Mouse (Mus musculus) heart, adult 11 months (tissue): ENCODE results near the gene Piwil4.
A peak's percentile ranks its signal among the peaks of the same experiment; 100 is the strongest.

ENCODE experiments used
- DNase-seq: peaks from one replicate; pipeline ENCODE4 v3.0.0; 2022

Gene Piwil4

DNA sequence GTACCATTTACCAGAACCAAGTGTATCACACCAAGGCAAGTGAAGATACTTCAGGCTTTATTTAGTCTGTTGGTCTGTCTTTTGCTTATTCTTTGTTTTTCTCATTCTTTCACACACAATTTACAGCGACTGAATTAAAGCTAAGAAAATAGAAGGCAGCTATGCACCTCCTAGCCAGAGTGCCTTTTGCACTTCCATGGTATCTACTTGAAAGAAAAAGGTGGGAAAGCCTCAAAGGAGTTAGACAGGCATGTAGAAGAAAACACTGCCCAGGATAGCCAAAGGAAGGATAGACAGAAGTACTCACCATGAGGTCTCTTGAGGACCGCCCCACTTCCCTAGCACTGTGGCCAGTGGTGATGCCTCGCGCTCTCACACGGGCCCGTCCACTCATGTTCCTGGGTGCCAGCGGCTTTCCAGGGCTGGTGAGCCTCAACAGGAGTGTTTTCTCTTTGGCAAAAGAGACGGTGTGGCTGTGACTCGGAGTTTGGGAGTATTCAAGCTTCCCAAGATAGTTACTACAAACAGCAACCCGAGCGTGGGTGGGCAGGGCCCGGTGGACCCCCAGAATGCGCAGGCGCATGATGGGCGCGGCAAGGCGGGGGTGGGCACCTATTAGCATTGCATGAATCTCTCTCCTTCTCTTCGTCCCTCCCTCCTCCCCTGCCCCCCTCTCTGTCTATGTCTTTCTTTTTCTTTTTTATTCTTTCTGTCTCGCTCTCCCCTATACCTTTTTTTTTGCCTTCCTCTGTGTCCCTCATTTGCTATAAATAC lies at the start of gene Piwil4:
Gene Piwil4 (minus strand): TSS at position 583 of the 774 bp plus-strand sequence.
- no peak for DNase-seq

DNA sequence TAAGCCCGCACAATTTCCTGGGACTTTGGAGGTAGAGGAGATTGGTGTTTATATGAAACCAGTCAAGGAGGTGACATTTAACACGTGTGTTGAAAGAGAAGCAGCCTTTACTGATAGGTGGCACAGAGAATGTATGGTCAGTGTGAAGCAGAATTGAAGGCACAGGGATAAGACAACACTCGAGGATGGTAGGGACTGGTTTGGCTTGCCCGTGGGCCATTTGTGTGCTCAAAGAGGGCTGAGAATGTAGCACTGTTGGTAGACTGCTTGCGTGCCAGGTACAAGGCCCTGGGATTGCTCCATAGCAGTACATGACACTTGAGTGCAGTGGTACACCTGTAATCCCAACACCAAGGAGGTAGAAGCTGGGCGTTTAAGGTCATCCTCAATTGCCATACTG lies 46.8 kb upstream of the Piwil4 start:
- DNase-seq: peak; percentile 56

DNA sequence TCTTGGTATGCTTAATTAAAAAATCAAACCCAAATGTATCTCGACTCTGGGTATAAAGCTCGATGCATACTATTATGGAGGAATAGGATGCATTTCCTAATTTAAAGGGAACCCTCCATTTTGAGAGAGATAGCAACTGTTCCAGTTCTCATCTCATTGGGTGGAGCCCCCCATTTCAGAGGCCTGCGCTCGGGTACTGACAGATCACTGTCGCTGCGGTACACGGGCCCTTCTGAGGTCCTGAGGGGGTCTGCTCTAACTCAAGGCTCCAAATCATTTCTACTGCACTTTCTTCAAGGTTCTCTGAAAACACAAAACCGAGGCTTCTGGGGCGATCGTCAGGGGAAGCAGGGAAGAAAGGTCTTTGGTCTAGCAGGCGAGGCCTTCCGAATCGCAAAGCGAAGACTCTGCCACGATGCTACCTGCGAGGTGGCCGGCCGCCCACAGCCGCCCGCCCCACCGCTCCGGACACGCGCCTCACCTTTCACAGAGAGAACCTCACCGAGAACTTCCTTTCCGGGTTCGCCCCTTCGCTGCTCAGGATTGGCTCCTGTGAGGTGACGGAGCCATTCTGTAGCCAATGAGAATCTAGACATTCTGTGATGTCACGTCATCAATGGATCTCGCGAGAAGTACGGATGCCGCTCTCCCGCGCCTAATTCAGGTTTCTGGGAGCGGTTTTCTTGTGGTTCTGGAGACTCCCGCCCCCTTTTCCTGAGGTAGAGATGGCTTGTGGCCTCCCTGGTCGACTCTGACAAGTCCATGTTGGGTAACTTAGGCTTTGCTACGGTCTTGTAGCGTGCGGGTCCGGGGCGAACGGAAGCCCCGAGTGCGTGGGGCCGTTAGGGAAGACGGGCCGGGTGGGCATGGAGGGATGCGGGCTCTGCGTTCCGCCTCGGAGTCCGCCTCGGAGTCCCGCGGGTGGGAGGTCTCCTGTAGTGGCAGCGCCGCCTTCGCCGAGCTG lies 43.8 kb upstream of the Piwil4 start, which contains the start of the genes Mre11a and Ankrd49:
Gene Mre11a (plus strand): TSS at position 616 of the 964 bp plus-strand sequence.
Gene Ankrd49 (minus strand): TSS at position 818 of the 964 bp plus-strand sequence.
- peak; percentile 100 for DNase-seq

DNA sequence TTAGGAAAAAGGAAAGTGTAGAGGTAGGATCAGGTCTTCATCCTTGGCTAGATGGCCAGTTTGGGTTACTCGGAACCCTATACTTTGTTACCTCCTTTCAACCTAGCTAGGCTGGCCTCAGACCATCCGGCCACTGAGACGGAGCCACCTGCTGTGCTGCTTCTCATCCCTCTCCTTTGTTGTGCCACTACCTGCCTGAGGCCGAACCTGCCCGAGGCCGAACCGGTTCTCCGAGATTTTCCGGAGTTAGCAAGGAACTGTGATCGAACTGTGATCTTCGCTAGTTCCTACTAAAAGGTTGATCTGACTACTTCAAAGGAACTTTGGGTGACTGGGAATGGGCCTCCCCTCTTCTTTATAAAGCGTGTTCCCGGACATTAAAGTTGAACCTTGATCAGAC lies 37.8 kb upstream of the Piwil4 start:
- peak; percentile 49 for DNase-seq

DNA sequence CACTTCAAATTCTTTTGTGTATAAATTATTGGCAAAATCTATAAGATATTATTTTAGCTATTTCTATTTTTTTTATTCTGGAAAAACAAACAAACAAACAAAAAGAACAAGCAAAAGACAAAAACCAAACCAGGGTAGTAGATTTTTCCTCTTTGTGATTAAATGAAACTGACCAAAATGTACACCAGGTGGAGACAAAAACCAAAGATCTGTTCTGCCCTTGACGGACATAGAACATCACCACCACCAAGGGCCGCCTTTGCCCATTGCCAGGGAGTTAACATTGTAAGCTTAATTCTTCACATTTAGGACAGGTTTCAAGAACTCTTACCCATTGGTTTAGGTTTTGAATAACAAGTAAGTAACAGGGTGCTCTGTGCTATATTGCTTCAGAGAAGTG lies 33.3 kb upstream of the Piwil4 start:
- peak; percentile 17 for DNase-seq

GRCm38 (mm10) chr9:14772074-14772473 lies 31.5 kb upstream of the Piwil4 start:
- DNase-seq: peak; percentile 71

GRCm38 (mm10) chr9:14770803-14771471 lies 30.4 kb upstream of the Piwil4 start, which contains the start of gene 1700012B09Rik:
Gene 1700012B09Rik, minus strand, starts transcription at chr9:14771030.
- DNase-seq: peak; percentile 82

DNA sequence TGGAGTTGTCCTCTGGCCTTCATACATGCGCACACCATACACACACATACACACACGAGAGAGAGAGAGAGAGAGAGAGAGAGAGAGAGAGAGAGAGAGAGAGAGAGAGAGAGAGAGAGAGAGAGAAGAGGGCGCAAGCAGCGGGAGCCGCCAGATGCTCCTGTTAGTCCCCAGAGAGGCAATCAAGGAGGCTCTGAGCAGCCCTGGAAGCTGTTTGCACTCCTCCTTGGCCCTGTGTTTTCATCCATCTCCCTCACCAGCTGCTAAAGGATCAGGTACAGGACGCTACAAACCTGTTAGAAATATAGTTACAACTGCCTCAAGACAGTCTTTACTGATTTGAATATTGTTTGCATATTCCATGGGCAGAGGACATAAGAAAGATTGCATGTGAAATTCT lies 29.3 kb upstream of the Piwil4 start:
- peak; percentile 51 for DNase-seq

GRCm38 (mm10) chr9:14764765-14765164 lies 24.2 kb upstream of the Piwil4 start:
- DNase-seq: peak; percentile 85

DNA sequence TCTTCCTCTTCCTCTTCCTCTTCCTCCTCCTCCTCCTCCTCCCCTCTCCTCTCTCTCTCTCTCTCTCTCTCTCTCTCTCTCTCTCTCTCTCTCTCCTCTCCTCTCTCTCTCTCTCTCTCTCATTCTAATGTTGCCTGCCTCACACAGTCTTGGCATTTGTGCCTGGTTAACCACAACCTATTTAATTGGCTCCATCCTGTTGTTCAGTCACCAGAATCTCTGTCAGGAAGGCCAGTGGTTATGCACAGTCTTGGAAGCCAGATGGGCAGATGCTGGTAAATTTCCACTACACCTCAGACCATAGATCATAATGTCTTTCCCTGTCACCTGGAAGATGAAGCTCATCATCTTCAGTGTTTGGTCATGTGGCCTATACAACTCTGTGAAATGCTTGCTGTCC lies 18.7 kb upstream of the Piwil4 start:
- DNase-seq: no peak

DNA sequence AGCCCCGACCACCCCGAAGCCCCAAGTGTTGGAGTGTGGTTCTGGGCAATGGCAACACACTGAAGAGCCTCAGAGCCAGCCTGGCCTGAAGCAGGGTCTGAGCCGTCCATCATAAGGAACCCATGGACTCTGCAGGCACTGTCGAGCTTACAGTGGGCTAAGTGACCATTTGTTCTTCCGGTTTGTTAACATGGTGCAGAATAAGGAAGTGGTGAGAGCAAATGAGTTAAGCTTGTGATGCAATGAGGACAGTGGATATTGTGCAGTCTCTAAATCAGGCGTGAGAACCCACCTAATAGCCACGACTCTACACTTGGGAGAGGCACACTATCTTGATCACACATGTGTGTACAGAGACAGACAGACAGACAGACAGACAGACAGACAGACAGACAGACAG lies 18.1 kb upstream of the Piwil4 start:
- peak; percentile 88 for DNase-seq

GRCm38 (mm10) chr9:14754469-14754868 lies 13.9 kb upstream of the Piwil4 start:
- DNase-seq: no peak

GRCm38 (mm10) chr9:14753947-14754346 lies 13.4 kb upstream of the Piwil4 start:
- no peak for DNase-seq

DNA sequence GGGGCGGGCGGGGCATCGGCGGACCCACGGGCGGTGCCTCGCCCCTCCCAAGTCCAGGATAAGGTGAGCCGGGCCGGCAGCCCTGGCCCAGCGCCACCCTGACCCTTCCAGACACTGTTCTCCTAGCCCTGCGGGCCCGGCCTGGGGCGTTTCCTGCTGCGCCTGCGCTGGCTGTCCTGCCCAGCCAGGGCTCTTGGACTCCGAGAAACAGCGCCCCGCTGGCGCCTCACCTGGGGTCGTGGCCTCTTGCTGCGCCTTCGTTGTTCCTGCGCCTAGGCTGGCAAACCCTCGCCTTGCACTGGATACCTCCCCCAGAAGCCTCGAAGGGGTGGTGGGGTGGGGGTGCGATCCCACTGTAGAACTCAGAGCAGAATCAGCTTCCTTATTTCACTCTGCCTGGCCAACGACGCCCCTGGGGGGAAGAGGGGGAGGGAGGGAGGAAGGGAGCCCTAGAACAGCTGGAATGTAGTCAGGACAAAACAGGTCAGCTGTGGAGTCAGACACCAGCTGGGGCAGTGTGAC lies 11.5 kb upstream of the Piwil4 start, which contains the start of gene Fut4:
Gene Fut4 (minus strand): TSS at position 393 of the 522 bp plus-strand sequence.
- peak; percentile 96 for DNase-seq

GRCm38 (mm10) chr9:14751503-14752000 lies 11.0 kb upstream of the Piwil4 start:
- no peak for DNase-seq

DNA sequence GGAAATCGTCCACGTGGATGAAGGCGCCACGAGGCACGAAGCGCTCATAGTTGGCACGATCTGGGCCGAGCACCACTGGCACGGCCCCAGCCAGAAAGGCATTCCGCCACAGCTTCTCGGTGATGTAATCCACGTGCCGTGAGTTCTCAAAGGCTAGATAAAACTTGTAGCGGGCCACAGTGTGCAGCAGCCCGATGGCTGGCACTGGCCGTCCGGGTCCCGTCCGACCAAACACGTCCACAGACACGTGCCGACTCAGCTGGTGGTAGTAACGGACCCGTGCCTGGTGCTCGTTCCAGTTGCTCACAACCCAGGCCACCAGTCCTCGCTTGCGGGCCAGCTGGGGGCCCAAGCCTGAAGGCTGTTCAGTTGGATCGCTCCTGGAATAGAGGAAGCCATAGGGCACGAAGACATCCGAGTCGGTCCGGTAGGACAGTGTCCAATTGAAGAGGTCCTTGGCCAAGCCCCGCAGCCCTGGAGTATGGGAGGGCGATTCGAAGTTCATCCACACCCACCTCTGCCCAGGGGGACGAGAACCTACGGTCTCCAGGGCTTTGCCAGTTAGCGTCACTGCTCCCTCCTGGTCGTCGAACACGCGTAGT lies 10.5 kb upstream of the Piwil4 start:
- no peak for DNase-seq

- DNase-seq: no peak
Measured at GRCm38 (mm10) chr9:14739498-14740150, 909 bp downstream of the Piwil4 start.

- DNase-seq: peak; percentile 90
Measured at GRCm38 (mm10) chr9:14730941-14731541, 9.5 kb downstream of the Piwil4 start.

- DNase-seq: no peak
Measured at GRCm38 (mm10) chr9:14728365-14728764, 12.2 kb downstream of the Piwil4 start.

GRCm38 (mm10) chr9:14726629-14727028 lies 13.9 kb downstream of the Piwil4 start:
- DNase-seq: peak; percentile 53

DNA sequence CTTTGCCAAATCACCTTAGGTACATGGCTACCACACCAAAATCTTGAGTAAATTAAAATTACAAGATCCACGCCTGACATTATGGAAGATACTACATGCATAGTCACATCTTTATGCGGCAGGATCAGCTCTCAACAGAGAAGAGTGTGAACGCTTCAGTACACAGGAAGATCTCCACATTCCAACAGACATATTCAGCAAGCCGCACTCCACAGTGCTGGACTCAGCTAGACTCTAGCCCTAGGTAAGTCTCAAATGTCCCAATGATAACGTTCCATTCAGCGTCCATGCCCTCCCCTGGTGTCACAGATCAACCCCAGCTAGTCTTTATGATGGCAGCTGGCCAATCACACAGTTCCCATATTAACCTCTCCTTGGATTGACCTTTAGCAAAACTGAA lies 14.5 kb downstream of the Piwil4 start:
- peak; percentile 72 for DNase-seq
